Mouse (Mus musculus) liver, embryonic 14.5 days (tissue): ENCODE measurements at regions not wholly inside any gene's neighbourhood (a gene's known extent, or its start where the extent isn't known, plus 50 kb on each side); places are given as distances from the start of the nearest gene placed in this dataset.

Source experiments
- CTCF ChIP-seq: IDR thresholded peaks from 2 replicates; pipeline ENCODE4 v1.5.1; 2016; ENCODE audit warnings: antibody characterized with exemption, low read depth, control low read depth
- EP300 ChIP-seq: IDR thresholded peaks from 2 replicates; pipeline ENCODE4 v1.6.1; 2016; ENCODE audit warnings: antibody characterized with exemption, low read depth

- TF ChIP-seq EP300 (no peak), CTCF (no peak)
Observed at GRCm38 (mm10) chr11:7371835-7372234, 158.1 kb upstream of the Igfbp3 start.
